Mouse (Mus musculus) ovary, postnatal 14 days (tissue): Measurements from ENCODE around the gene Oas3.
"Not testable (repeated sequence)": the region's sequence is repeated elsewhere in the genome, so short reads cannot be mapped to it uniquely, and the experiment has no call there.

Source experiments
- DNase-seq: peaks from one replicate; pipeline ENCODE4 v3.0.0; 2022; ENCODE audit warnings: low spot score

The Oas3 gene

GRCm38 (mm10) chr5:120777478-120777877 lies at the start of gene Oas3:
Gene Oas3, minus strand, starts transcription at chr5:120777661.
- no peak for DNase-seq

GRCm38 (mm10) chr5:120818999-120819398 lies 41.5 kb upstream of the Oas3 start:
- no peak for DNase-seq

GRCm38 (mm10) chr5:120815949-120816348 lies 38.5 kb upstream of the Oas3 start:
- no peak for DNase-seq

GRCm38 (mm10) chr5:120813023-120813422 lies 35.6 kb upstream of the Oas3 start:
- no peak for DNase-seq

GRCm38 (mm10) chr5:120811951-120812819 lies 34.7 kb upstream of the Oas3 start, which contains the start of gene Oas1c:
Gene Oas1c, minus strand, starts transcription at chr5:120812514.
- peak; percentile 72 for DNase-seq

DNA sequence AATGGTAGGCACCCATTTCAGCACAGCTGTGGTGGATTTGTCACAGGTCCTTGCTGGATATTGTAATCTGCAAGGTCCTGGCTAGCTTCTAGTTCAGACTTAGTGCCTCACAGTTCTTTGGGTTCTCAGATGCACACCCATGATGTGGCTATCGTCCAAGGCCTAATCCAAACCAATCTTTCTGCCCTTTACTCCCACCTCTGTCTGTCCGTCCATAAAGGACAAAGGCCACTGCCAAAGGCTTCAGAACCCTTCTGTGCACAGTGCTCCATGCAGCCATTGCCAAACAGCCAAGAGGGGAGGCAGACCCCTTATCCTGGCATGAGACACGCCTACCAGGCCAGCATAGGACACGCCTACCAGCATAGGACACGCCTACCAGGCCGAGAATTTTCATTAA lies 31.7 kb upstream of the Oas3 start:
- DNase-seq: no peak

GRCm38 (mm10) chr5:120806458-120806857 lies 29.0 kb upstream of the Oas3 start:
- peak; percentile 25 for DNase-seq

GRCm38 (mm10) chr5:120803596-120803995 lies 26.1 kb upstream of the Oas3 start:
- no peak for DNase-seq

- not testable (repeated sequence) for DNase-seq
Observed at GRCm38 (mm10) chr5:120798943-120799342, 21.5 kb upstream of the Oas3 start.

DNA sequence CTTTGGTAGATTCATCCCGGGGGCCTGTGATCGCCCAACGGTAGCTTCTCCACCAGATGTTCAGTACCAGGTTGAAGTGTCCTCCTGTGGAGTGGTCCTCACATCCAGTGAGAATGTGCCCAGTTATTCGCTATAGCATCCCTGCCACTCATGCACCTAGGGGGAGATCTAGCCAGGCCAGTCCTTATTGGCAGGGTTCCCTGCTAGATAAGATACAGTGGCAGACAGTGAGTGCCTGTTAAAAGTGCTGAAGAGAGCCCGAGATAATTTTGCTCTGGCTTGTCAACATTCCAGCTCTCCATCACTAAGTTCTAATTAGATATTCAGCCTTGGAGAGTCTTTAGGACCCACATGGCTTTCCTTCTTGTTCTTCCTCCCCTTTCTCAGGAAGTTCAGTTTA lies 20.7 kb upstream of the Oas3 start:
- DNase-seq: not testable (repeated sequence)

- DNase-seq: not testable (repeated sequence)
Observed at GRCm38 (mm10) chr5:120795480-120796034, 18.1 kb upstream of the Oas3 start, which contains the start of gene Oas1e. Gene Oas1e, minus strand, starts transcription at chr5:120795530.

DNA sequence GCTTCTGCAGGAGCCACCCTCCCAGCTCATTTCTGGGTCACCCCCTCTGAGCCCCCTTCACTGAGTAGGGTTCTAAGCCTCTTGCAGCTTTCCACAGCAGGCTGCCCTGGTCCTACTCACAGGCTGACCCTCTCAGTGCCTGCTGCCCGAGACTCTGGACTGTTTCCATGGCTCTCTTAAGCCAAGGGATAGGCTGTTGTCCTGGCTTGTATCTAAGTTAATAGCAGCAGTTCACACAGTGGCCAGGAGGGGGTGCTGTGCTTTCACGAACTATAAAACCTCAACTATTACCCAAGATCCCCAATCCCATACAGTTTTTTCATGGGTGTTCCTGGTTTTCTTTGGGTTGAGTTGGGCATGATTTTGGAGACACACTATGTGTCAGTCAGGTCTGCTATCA lies 15.6 kb upstream of the Oas3 start:
- DNase-seq: peak; percentile 28

GRCm38 (mm10) chr5:120787042-120787441 lies 9.6 kb upstream of the Oas3 start:
- no peak for DNase-seq

GRCm38 (mm10) chr5:120782446-120782845 lies 5.0 kb upstream of the Oas3 start:
- no peak for DNase-seq

- no peak for DNase-seq
Observed at GRCm38 (mm10) chr5:120781646-120782045, 4.2 kb upstream of the Oas3 start.

DNA sequence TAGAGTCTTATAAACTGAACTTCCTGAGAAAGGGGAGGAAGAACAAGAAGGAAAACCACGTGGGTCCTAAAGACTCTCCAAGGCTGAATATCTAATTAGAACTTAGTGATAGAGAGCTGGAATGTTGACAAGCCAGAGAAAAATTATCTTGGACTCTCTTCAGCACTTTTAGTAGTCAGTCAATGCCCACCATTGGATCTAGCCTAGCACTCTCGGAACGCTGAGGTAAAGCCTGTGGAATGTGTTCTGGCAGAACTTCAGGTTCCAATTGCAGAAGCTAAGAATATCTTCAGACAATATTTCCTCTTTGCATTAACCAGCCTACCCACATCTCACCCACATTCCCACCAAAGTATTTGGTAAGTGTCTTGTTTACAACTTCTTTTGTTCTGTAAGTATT lies 2.5 kb upstream of the Oas3 start:
- DNase-seq: no peak

DNA sequence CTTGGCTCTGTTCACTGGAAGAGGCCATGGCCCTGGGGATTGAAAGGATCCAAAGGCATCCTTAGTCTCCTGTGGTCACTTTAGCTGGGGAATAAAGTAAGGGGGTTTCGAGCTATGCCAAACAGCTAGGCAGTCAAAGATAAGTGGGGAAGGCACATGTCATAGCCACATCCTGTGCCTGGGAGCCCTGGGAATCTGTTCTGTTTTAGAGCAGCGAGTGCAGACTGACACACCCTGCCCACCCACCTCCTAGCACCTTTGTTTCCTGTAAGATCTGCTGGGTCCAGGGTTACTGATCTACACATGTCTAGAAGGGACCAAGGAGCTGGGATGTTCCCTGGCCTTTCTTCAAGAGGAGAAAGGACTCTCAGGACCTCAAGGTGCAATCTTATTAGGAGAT lies 1.5 kb upstream of the Oas3 start:
- DNase-seq: no peak

GRCm38 (mm10) chr5:120776801-120777200 lies 660 bp downstream of the Oas3 start:
- no peak for DNase-seq

GRCm38 (mm10) chr5:120775287-120775985 lies 2.0 kb downstream of the Oas3 start:
- DNase-seq: no peak

GRCm38 (mm10) chr5:120769396-120769795 lies 8.1 kb downstream of the Oas3 start:
- DNase-seq: no peak

- no peak for DNase-seq
Observed at GRCm38 (mm10) chr5:120765010-120765409, 12.5 kb downstream of the Oas3 start.

DNA sequence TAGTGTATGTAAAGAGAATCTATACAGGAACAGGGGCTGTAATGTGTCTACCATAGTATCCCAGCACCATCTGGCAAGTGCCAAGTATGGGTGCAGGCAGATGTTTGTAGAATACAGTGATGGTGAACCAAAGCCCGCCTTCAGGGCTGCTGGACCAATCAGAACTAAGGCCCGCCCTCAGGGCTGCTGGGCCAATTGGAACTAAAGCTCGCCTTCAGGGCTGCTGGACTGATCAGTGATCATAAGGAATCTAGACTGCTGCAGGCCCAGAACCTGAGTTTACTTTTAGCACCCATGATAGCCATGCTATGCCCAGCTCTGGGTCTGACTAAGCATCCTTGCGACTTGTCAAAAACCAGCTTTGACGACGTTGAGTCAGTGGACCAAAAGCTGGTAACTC lies 15.6 kb downstream of the Oas3 start:
- no peak for DNase-seq

GRCm38 (mm10) chr5:120754215-120754614 lies 23.2 kb downstream of the Oas3 start:
- no peak for DNase-seq
